Mouse (Mus musculus) neural tube, embryonic 12.5 days (tissue): ENCODE data around the gene Chrm4. TPM values are rescaled to one million over a fixed set of nuclear protein-coding genes. Genes with fewer than 3 reads are reported as not detected.

Experiments
- ATAC-seq: fragments of 200-750 bp; cut with Nextera tagmentation; 2 replicates; pipeline ENCODE4 v1.8.0; 2017; ENCODE audit warnings: low read depth, mild to moderate bottlenecking, moderate TSS enrichment, moderate library complexity; ENCODE audit not compliant: low FRiP score
- H3K27ac ChIP-seq: fragments of 300-500 bp; sonication (generic); 2 replicates; pipeline ENCODE4 v1.5.1; 2016
- H3K27me3 ChIP-seq: fragments of 300-500 bp; sonication (generic); replicated peaks from 2 replicates; pipeline ENCODE4 v1.6.1; 2016; ENCODE audit warnings: mild to moderate bottlenecking
- H3K36me3 ChIP-seq: fragments of 300-500 bp; sonication (generic); 2 replicates; pipeline ENCODE4 v1.6.1; 2016; ENCODE audit warnings: mild to moderate bottlenecking
- H3K4me1 ChIP-seq: fragments of 300-500 bp; sonication (generic); 2 replicates; pipeline ENCODE4 v1.6.1; 2016
- H3K4me2 ChIP-seq: fragments of 300-500 bp; sonication (generic); replicated peaks from 2 replicates; pipeline ENCODE4 v1.6.1; 2016; ENCODE audit warnings: mild to moderate bottlenecking
- H3K4me3 ChIP-seq: fragments of 300-500 bp; sonication (generic); 2 replicates; pipeline ENCODE4 v1.5.1; 2016
- H3K9ac ChIP-seq: fragments of 300-500 bp; sonication (generic); 2 replicates; pipeline ENCODE4 v1.6.1; 2016; ENCODE audit warnings: mild to moderate bottlenecking
- H3K9me3 ChIP-seq: fragments of 300-500 bp; sonication (generic); 2 replicates; pipeline ENCODE4 v1.6.1; 2016; ENCODE audit warnings: mild to moderate bottlenecking
- WGBS: fragments of 180-500 bp; shearing (Covaris S2); methylation state at CpG from one replicate; pipeline ENCODE4 v1.1.7; 2016; 5-methylcytosine and 5-hydroxymethylcytosine counted together
- polyA plus RNA-seq: library from polyadenylated mRNA; unstranded; fragments of >200 nt; fragmentation: Nextera tagmentation; extraction: Ambion mirVana; gene quantifications from 2 replicates; pipeline ENCODE4 v1.2.1, GENCODE M21; 2016

The Chrm4 gene
- polyA plus RNA-seq, 1 experiment from 2014 or later, result 0.96 TPM

- H3K4me1 ChIP-seq, result peaks cover 61% of the 10 kb centered on the region
- no peak overlapping the region for H3K4me3 ChIP-seq
- H3K36me3 ChIP-seq, result no peaks in the 10 kb centered on the region
- peak overlapping the region; percentile 37; the same call in 1 of the 2 replicates for H3K27ac ChIP-seq
- peak; percentile 17; the same call in 1 of the 2 replicates for ATAC-seq
- H3K9ac ChIP-seq, result peak overlapping the region; percentile 46
- peak overlapping the region; percentile 45 for H3K4me2 ChIP-seq
- WGBS, result 71% methylated on average over 17 of the region's 17 CpGs
- no peaks in the 10 kb centered on the region for H3K9me3 ChIP-seq
- no peaks in the 10 kb centered on the region for H3K27me3 ChIP-seq
These were observed 22.6 kb downstream of the Chrm4 start for GRCm38 (mm10) chr2:91949411-91950274.

- no peaks in the 10 kb centered on the region for H3K36me3 ChIP-seq
- peak overlapping the region; percentile 46 for H3K9ac ChIP-seq
- peak; percentile 22; the same call in 1 of the 2 replicates for ATAC-seq
- no peak overlapping the region for H3K4me3 ChIP-seq
- peak overlapping the region; percentile 33; the same call in 1 of the 2 replicates for H3K27ac ChIP-seq
- H3K4me2 ChIP-seq, result peak overlapping the region; percentile 45
- H3K27me3 ChIP-seq, result no peaks in the 10 kb centered on the region
- 13% methylated on average over 15 of the region's 15 CpGs for WGBS
- peaks cover 56% of the 10 kb centered on the region for H3K4me1 ChIP-seq
- H3K9me3 ChIP-seq, result no peaks in the 10 kb centered on the region
These were observed 23.4 kb downstream of the Chrm4 start for GRCm38 (mm10) chr2:91950275-91951085.

- H3K4me3 ChIP-seq, result no peak overlapping the region
- H3K4me2 ChIP-seq, result no peak overlapping the region
- H3K27ac ChIP-seq, result no peak overlapping the region
- no peak overlapping the region for H3K9ac ChIP-seq
- no peaks in the 10 kb centered on the region for H3K27me3 ChIP-seq
- no peak for ATAC-seq
- H3K36me3 ChIP-seq, result no peaks in the 10 kb centered on the region
- WGBS, result 20% methylated on average over 5 of the region's 5 CpGs
- no peaks in the 10 kb centered on the region for H3K9me3 ChIP-seq
- peaks cover 34% of the 10 kb centered on the region for H3K4me1 ChIP-seq
These were observed 26.8 kb downstream of the Chrm4 start for GRCm38 (mm10) chr2:91953825-91954224.

- Histone ChIP-seq H3K4me1 (peaks cover 33% of the 10 kb centered on the region), H3K9ac (no peak overlapping the region), H3K27me3 (no peaks in the 10 kb centered on the region), H3K9me3 (no peaks in the 10 kb centered on the region), H3K4me3 (no peak overlapping the region), H3K27ac (no peak overlapping the region), H3K36me3 (no peaks in the 10 kb centered on the region), H3K4me2 (no peak overlapping the region)
- WGBS, result 90% methylated on average over 4 of the region's 4 CpGs
- ATAC-seq, result no peak
These were observed 28.1 kb downstream of the Chrm4 start for GRCm38 (mm10) chr2:91955121-91955591.

- Histone ChIP-seq H3K4me2 (no peak overlapping the region), H3K27me3 (no peaks in the 10 kb centered on the region), H3K4me3 (no peak overlapping the region), H3K9ac (no peak overlapping the region), H3K9me3 (no peaks in the 10 kb centered on the region), H3K27ac (no peak overlapping the region), H3K4me1 (peaks cover 28% of the 10 kb centered on the region), H3K36me3 (no peaks in the 10 kb centered on the region)
- WGBS, result 88% methylated on average over 6 of the region's 6 CpGs
- ATAC-seq, result no peak
These were observed 28.8 kb downstream of the Chrm4 start for GRCm38 (mm10) chr2:91955875-91956274.

GRCm38 (mm10) chr2:91957096-91957495 is 30.0 kb downstream of the Chrm4 start:
- Histone ChIP-seq H3K4me2 (peak overlapping the region; percentile 12; the same call in 1 of the 2 replicates), H3K36me3 (no peaks in the 10 kb centered on the region), H3K9ac (no peak overlapping the region), H3K9me3 (no peaks in the 10 kb centered on the region), H3K4me3 (no peak overlapping the region), H3K4me1 (peaks cover 34% of the 10 kb centered on the region), H3K27ac (no peak overlapping the region), H3K27me3 (no peaks in the 10 kb centered on the region)
- WGBS, result 53% methylated on average over 4 of the region's 4 CpGs
- ATAC-seq, result peak; percentile 56; the same call in 1 of the 2 replicates

- H3K27me3 ChIP-seq, result no peaks in the 10 kb centered on the region
- no peaks in the 10 kb centered on the region for H3K9me3 ChIP-seq
- no peak overlapping the region for H3K9ac ChIP-seq
- H3K4me3 ChIP-seq, result no peak overlapping the region
- H3K4me2 ChIP-seq, result no peak overlapping the region
- H3K27ac ChIP-seq, result no peak overlapping the region
- peaks cover 43% of the 10 kb centered on the region for H3K4me1 ChIP-seq
- ATAC-seq, result no peak
- H3K36me3 ChIP-seq, result no peaks in the 10 kb centered on the region
- 90% methylated on average over 8 of the region's 8 CpGs for whole genome bisulfite sequencing
These were observed 31.0 kb downstream of the Chrm4 start for GRCm38 (mm10) chr2:91958049-91958448.

- Histone ChIP-seq H3K4me3 (no peak overlapping the region), H3K9me3 (no peaks in the 10 kb centered on the region), H3K4me1 (peaks cover 41% of the 10 kb centered on the region), H3K27ac (no peak overlapping the region; the same call in 1 of the 2 replicates), H3K9ac (no peak overlapping the region), H3K27me3 (no peaks in the 10 kb centered on the region), H3K36me3 (no peaks in the 10 kb centered on the region), H3K4me2 (no peak overlapping the region)
- 48% methylated on average over 10 of the region's 10 CpGs for WGBS
- ATAC-seq, result no peak
These were observed 31.8 kb downstream of the Chrm4 start for GRCm38 (mm10) chr2:91958701-91959457.

GRCm38 (mm10) chr2:91959544-91960410 is 32.7 kb downstream of the Chrm4 start:
- no peak overlapping the region for H3K4me3 ChIP-seq
- no peak for ATAC-seq
- 70% methylated on average over 11 of the region's 11 CpGs for WGBS
- peak overlapping the region; percentile 5; the same call in 1 of the 2 replicates for H3K9ac ChIP-seq
- no peak overlapping the region for H3K27ac ChIP-seq
- no peaks in the 10 kb centered on the region for H3K36me3 ChIP-seq
- H3K27me3 ChIP-seq, result no peaks in the 10 kb centered on the region
- no peak overlapping the region for H3K4me2 ChIP-seq
- H3K9me3 ChIP-seq, result no peaks in the 10 kb centered on the region
- peaks cover 38% of the 10 kb centered on the region for H3K4me1 ChIP-seq

- no peak overlapping the region for H3K4me2 ChIP-seq
- H3K36me3 ChIP-seq, result no peaks in the 10 kb centered on the region
- no peak for ATAC-seq
- 0 out of 2 replicates have a peak, but pooled peaks cover 4% of the 10 kb centered on the region for H3K27me3 ChIP-seq
- no peak overlapping the region for H3K4me3 ChIP-seq
- H3K4me1 ChIP-seq, result peaks cover 41% of the 10 kb centered on the region
- 94% methylated on average over 5 of the region's 5 CpGs for WGBS
- H3K27ac ChIP-seq, result no peak overlapping the region
- H3K9ac ChIP-seq, result no peak overlapping the region
- no peaks in the 10 kb centered on the region for H3K9me3 ChIP-seq
These were observed 33.4 kb downstream of the Chrm4 start for GRCm38 (mm10) chr2:91960459-91960858.
